Mouse (Mus musculus) midbrain, embryonic 13.5 days (tissue): ENCODE results near the gene Numb. TPM values are rescaled to one million over a fixed set of nuclear protein-coding genes. Genes with fewer than 3 reads are reported as not detected.

Experiments
- ATAC-seq: fragments of 200-750 bp; cut with Nextera tagmentation; 2 replicates; pipeline ENCODE4 v1.8.0; 2017; ENCODE audit warnings: mild to moderate bottlenecking, moderate TSS enrichment, moderate library complexity
- H3K27ac ChIP-seq: fragments of 300-500 bp; sonication (generic); 2 replicates; pipeline ENCODE4 v1.5.1; 2015; ENCODE audit warnings: inconsistent platforms, mild to moderate bottlenecking, moderate library complexity
- H3K27me3 ChIP-seq: fragments of 300-500 bp; sonication (generic); 2 replicates; pipeline ENCODE4 v1.6.1; 2015; ENCODE audit warnings: mild to moderate bottlenecking, inconsistent platforms
- H3K36me3 ChIP-seq: fragments of 300-500 bp; sonication (generic); 2 replicates; pipeline ENCODE4 v1.6.1; 2015; ENCODE audit warnings: mild to moderate bottlenecking, inconsistent platforms
- H3K4me1 ChIP-seq: fragments of 300-500 bp; sonication (generic); replicated peaks from 2 replicates; pipeline ENCODE4 v1.6.1; 2015; ENCODE audit warnings: inconsistent platforms
- H3K4me2 ChIP-seq: fragments of 300-500 bp; sonication (generic); replicated peaks from 2 replicates; pipeline ENCODE4 v1.6.1; 2015; ENCODE audit warnings: moderate library complexity, mild to moderate bottlenecking, inconsistent platforms
- H3K4me3 ChIP-seq: fragments of 300-500 bp; sonication (generic); replicated peaks from 2 replicates; pipeline ENCODE4 v1.5.1; 2015; ENCODE audit warnings: mild to moderate bottlenecking, inconsistent platforms
- H3K9ac ChIP-seq: fragments of 300-500 bp; sonication (generic); replicated peaks from 2 replicates; pipeline ENCODE4 v1.6.1; 2015; ENCODE audit warnings: mild to moderate bottlenecking, inconsistent platforms
- H3K9me3 ChIP-seq: fragments of 300-500 bp; sonication (generic); 2 replicates; pipeline ENCODE4 v1.6.1; 2016; ENCODE audit warnings: mild to moderate bottlenecking, inconsistent platforms
- WGBS: fragments of 180-500 bp; shearing (Covaris S2); methylation state at CpG from one replicate; pipeline ENCODE4 v1.1.7; 2015; 5-methylcytosine and 5-hydroxymethylcytosine counted together
- polyA plus RNA-seq: library from polyadenylated mRNA; unstranded; fragments of >200 nt; fragmentation: Nextera tagmentation; extraction: Ambion mirVana; gene quantifications from 2 replicates; pipeline ENCODE4 v1.2.1, GENCODE M21; 2015

Gene Numb
- 22.1 and 23.6 TPM in 2 replicates for polyA plus RNA-seq

- no peaks in the 10 kb centered on the region for H3K9me3 ChIP-seq
- peak within 1 kb of the TSS; percentile 88 for H3K4me3 ChIP-seq
- ATAC-seq: peak; percentile 100
- peak within 1 kb of the TSS; percentile 90 for H3K4me2 ChIP-seq
- under 1% methylated on average over 46 of the region's 63 CpGs for WGBS
- H3K27me3 ChIP-seq: no peaks in the 10 kb centered on the region
- H3K4me1 ChIP-seq: peaks cover 31% of the 10 kb centered on the region
- H3K9ac ChIP-seq: peak within 1 kb of the TSS; percentile 88
- peak within 1 kb of the TSS; percentile 87 for H3K27ac ChIP-seq
- H3K36me3 ChIP-seq: no peaks in the 10 kb centered on the region
These were observed at the start of gene Numb for GRCm38 (mm10) chr12:83921535-83922381. TSS of gene Numb (minus strand) at chr12:83921934.

- Histone ChIP-seq H3K4me3 (no peak overlapping the region), H3K27me3 (no peaks in the 10 kb centered on the region), H3K9me3 (no peaks in the 10 kb centered on the region), H3K36me3 (no peaks in the 10 kb centered on the region), H3K4me1 (no peaks in the 10 kb centered on the region), H3K27ac (no peak overlapping the region), H3K4me2 (no peak overlapping the region), H3K9ac (no peak overlapping the region)
- ATAC-seq: no peak
- WGBS: 84% methylated on average over 7 of the region's 7 CpGs
These were observed 43.5 kb upstream of the Numb start for GRCm38 (mm10) chr12:83965235-83965634.

DNA sequence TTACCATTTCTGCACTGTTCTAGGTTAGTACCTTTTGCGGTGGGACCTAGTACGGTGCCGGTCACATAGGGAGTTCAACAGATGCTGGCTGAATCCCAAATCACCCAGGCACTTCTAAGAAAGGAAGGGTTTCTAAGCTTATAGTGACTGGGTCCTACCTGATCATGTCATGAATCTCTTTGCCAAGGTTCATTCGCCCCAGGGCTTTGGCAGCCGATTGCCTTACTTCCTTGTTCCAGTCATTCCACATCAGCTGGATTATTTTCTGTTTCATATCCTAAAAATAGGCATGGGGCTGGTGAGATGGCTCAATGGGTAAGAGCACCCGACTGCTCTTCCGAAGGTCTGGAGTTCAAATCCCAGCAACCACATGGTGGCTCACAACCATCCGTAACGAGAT lies 36.5 kb upstream of the Numb start:
- H3K27ac ChIP-seq: no peak overlapping the region
- peaks cover 21% of the 10 kb centered on the region; the same call in 1 of the 2 replicates for H3K36me3 ChIP-seq
- H3K4me3 ChIP-seq: no peak overlapping the region
- H3K9me3 ChIP-seq: no peaks in the 10 kb centered on the region
- H3K27me3 ChIP-seq: no peaks in the 10 kb centered on the region
- no peak overlapping the region for H3K4me2 ChIP-seq
- H3K9ac ChIP-seq: no peak overlapping the region
- 93% methylated on average over 9 of the region's 9 CpGs for WGBS
- no peak for ATAC-seq
- H3K4me1 ChIP-seq: peaks cover 17% of the 10 kb centered on the region

DNA sequence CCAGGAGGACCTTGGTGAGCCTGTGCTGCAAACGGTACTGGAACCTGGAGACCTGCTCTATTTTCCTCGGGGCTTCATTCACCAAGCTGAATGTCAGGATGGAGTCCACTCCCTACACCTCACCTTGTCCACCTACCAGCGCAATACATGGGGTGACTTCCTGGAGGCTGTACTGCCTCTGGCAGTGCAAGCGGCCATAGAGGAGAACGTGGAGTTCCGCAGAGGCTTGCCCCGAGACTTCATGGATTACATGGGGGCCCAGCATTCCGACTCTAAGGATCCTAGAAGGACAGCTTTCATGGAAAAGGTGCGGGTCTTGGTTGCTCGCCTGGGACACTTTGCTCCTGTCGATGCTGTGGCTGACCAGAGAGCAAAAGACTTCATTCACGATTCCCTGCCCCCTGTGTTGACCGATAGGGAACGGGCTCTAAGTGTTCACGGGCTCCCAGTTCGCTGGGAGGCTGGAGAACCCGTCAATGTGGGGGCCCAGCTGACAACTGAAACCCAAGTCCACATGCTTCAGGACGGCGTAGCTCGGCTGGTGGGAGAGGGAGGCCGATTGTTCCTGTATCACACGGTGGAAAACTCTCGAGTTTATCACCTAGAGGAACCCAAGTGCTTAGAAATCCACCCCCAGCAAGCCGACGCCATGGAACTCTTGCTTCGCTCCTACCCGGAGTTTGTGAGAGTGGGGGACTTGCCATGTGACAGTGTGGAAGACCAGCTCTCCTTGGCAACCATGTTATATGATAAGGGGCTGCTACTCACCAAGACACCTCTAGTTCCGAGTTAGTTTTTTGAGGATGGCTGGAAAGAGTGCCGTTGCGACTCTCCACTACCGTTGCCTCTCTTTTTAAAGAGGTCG lies 30.2 kb upstream of the Numb start:
- WGBS: 70% methylated on average over 32 of the region's 32 CpGs
- no peaks in the 10 kb centered on the region for H3K27me3 ChIP-seq
- H3K4me3 ChIP-seq: peak overlapping the region; percentile 94
- peaks cover 44% of the 10 kb centered on the region for H3K4me1 ChIP-seq
- H3K4me2 ChIP-seq: peak overlapping the region; percentile 89
- peaks cover 22% of the 10 kb centered on the region for H3K36me3 ChIP-seq
- no peak for ATAC-seq
- no peak overlapping the region for H3K27ac ChIP-seq
- no peaks in the 10 kb centered on the region for H3K9me3 ChIP-seq
- H3K9ac ChIP-seq: peak overlapping the region; percentile 88

GRCm38 (mm10) chr12:83950840-83951701 lies 29.3 kb upstream of the Numb start:
- peak overlapping the region; percentile 89 for H3K27ac ChIP-seq
- H3K36me3 ChIP-seq: peaks cover 18% of the 10 kb centered on the region
- peak overlapping the region; percentile 88 for H3K9ac ChIP-seq
- H3K4me1 ChIP-seq: peaks cover 44% of the 10 kb centered on the region
- no peaks in the 10 kb centered on the region for H3K9me3 ChIP-seq
- WGBS: under 1% methylated on average over 99 of the region's 116 CpGs
- peak; percentile 78 for ATAC-seq
- peak overlapping the region; percentile 94 for H3K4me3 ChIP-seq
- peak overlapping the region; percentile 89 for H3K4me2 ChIP-seq
- no peaks in the 10 kb centered on the region for H3K27me3 ChIP-seq

GRCm38 (mm10) chr12:83950493-83950839 lies 28.7 kb upstream of the Numb start, which contains the start of gene Riox1:
TSS of gene Riox1 (plus strand) at chr12:83950608.
- peak within 1 kb of the TSS; percentile 94 for H3K4me3 ChIP-seq
- H3K9ac ChIP-seq: peak within 1 kb of the TSS; percentile 88
- H3K4me1 ChIP-seq: peaks cover 42% of the 10 kb centered on the region
- H3K9me3 ChIP-seq: no peaks in the 10 kb centered on the region
- no peaks in the 10 kb centered on the region for H3K27me3 ChIP-seq
- H3K27ac ChIP-seq: peak within 1 kb of the TSS; percentile 89
- under 1% methylated on average over 36 of the region's 37 CpGs for WGBS
- peaks cover 16% of the 10 kb centered on the region for H3K36me3 ChIP-seq
- peak; percentile 97 for ATAC-seq
- H3K4me2 ChIP-seq: peak within 1 kb of the TSS; percentile 89

GRCm38 (mm10) chr12:83949776-83950492 lies 28.2 kb upstream of the Numb start:
- ATAC-seq: no peak
- Histone ChIP-seq H3K9ac (peak overlapping the region; percentile 28), H3K4me3 (peak overlapping the region; percentile 94), H3K36me3 (peaks cover 13% of the 10 kb centered on the region), H3K9me3 (no peaks in the 10 kb centered on the region), H3K4me2 (peak overlapping the region; percentile 89), H3K27me3 (no peaks in the 10 kb centered on the region), H3K27ac (no peak overlapping the region), H3K4me1 (peaks cover 39% of the 10 kb centered on the region)
- WGBS: 34% methylated on average over 11 of the region's 11 CpGs

GRCm38 (mm10) chr12:83949043-83949442 lies 27.3 kb upstream of the Numb start:
- Histone ChIP-seq H3K4me3 (no peak overlapping the region), H3K4me2 (no peak overlapping the region), H3K9ac (no peak overlapping the region), H3K27me3 (no peaks in the 10 kb centered on the region), H3K36me3 (peaks cover 13% of the 10 kb centered on the region), H3K9me3 (no peaks in the 10 kb centered on the region), H3K4me1 (peaks cover 33% of the 10 kb centered on the region), H3K27ac (no peak overlapping the region)
- no peak for ATAC-seq
- WGBS: 82% methylated on average over 4 of the region's 4 CpGs

GRCm38 (mm10) chr12:83947260-83947811 lies 25.6 kb upstream of the Numb start:
- Histone ChIP-seq H3K4me1 (peaks cover 17% of the 10 kb centered on the region), H3K4me2 (no peak overlapping the region), H3K9me3 (no peaks in the 10 kb centered on the region), H3K27me3 (no peaks in the 10 kb centered on the region), H3K9ac (no peak overlapping the region), H3K27ac (no peak overlapping the region), H3K36me3 (peaks cover 5% of the 10 kb centered on the region), H3K4me3 (no peak overlapping the region)
- WGBS: 92% methylated on average over 8 of the region's 8 CpGs
- no peak for ATAC-seq

GRCm38 (mm10) chr12:83941938-83942337 lies 20.2 kb upstream of the Numb start:
- Histone ChIP-seq H3K4me3 (no peak overlapping the region), H3K4me2 (no peak overlapping the region), H3K9ac (no peak overlapping the region), H3K4me1 (0 out of 2 replicates have a peak, but pooled peaks cover 4% of the 10 kb centered on the region), H3K36me3 (no peaks in the 10 kb centered on the region), H3K27ac (no peak overlapping the region), H3K9me3 (no peaks in the 10 kb centered on the region), H3K27me3 (no peaks in the 10 kb centered on the region)
- no peak for ATAC-seq
- WGBS: 81% methylated on average over 3 of the region's 3 CpGs

DNA sequence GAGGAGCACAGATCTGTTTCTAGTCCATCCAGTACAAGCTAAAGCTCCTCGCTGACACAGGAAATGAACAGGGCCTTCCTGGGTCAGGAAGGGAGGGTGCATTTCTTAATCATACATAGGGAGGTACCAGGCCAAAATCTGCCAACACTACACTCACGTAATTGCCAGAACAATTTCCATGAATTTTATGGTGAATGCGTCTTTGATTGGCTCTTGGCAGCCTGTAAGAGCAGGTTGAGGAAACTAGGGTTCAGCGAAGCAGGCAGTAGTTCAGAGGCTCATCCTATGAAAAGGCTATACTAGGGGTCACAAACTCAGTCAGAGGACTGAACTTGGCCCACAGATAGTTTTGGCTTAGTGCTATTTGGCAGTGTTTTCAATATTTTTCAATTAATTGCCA lies 18.3 kb upstream of the Numb start:
- no peak overlapping the region for H3K4me3 ChIP-seq
- 38% methylated on average over 4 of the region's 4 CpGs for WGBS
- no peak overlapping the region for H3K4me2 ChIP-seq
- ATAC-seq: no peak
- H3K9me3 ChIP-seq: no peaks in the 10 kb centered on the region
- H3K4me1 ChIP-seq: 0 out of 2 replicates have a peak, but pooled peaks cover 4% of the 10 kb centered on the region
- H3K27ac ChIP-seq: no peak overlapping the region
- H3K27me3 ChIP-seq: no peaks in the 10 kb centered on the region
- no peak overlapping the region for H3K9ac ChIP-seq
- no peaks in the 10 kb centered on the region for H3K36me3 ChIP-seq
